ENCODE assay signal across 16 mouse cellular contexts in the genomic region with DNA sequence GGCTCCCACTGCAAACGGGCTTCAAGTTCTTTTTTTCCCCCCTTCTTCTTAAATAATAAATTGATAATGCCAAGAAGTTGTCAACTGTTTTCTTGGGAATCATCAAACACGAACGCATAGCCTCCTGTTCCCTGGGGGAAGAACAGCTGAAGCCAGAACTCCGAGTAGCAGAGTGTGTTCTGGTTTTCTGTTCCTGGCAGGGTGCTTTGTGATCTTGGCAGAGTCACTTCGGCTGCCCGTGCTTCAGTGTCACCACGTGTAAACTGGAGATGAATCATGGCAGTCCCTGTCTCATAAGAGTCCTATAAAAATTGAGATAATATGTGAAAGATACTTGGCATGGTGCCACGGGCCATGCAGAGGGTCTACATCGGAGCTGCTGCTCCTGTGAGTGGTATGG.
DNase-seq lines count a peak whose midpoint lies in the region; ATAC-seq and TF ChIP-seq lines count a peak whose summit lies in the region.
"Had no signal": no experiment of that assay in that cellular context is flagged by ENCODE, and none has a peak within 500 bp of the region (broad histone marks: within the 10 kb centered on the region; RNA-seq: fewer than 3 reads in every experiment).

No protein-coding gene starts in this region.

- H3K27me3 ChIP-seq in midbrain, embryonic 14.5 days (ENCODE audit: control insufficient read depth, insufficient read depth, low read length): no peaks in the 10 kb centered on the region
- no peaks in the 10 kb centered on the region for H3K27me3 ChIP-seq in hindbrain, postnatal 0 days (ENCODE audit: insufficient read depth, low read length)
- H3K27me3 ChIP-seq: embryonic facial prominence, embryonic 13.5 days had no signal

- DNase-seq in adrenal gland, postnatal 14 days: peak; percentile 16
- no peak for DNase-seq in adrenal gland, adult (ENCODE audit: inconsistent age in 2 of 2, low spot score in 1 of 2)
- peak; percentile 6 for DNase-seq in gastrocnemius, postnatal 10 days
- no peak for DNase-seq in gastrocnemius, adult 8-10 months (ENCODE audit: low spot score in 2 of 2)
- peak; percentile 16 to 24 for DNase-seq in right cerebral cortex, postnatal 36 days (ENCODE audit: low spot score in 2 of 2)
- DNase-seq in right cerebral cortex, adult 2 months (ENCODE audit: low spot score in 2 of 2): no peak
- no peak for DNase-seq in midbrain, embryonic 14.5 days
- no peak for DNase-seq in hindbrain, postnatal 0 days (ENCODE audit: low spot score)
- DNase-seq: adrenal gland, postnatal 25 days; kidney, postnatal 14 days; thymus, adult 18-20 months had no signal

- H3K4me3 ChIP-seq in midbrain, embryonic 14.5 days (replicated peaks; ENCODE audit: low read depth, low read length): no peak overlapping the region
- H3K4me3 ChIP-seq in hindbrain, postnatal 0 days (ENCODE audit: low read length): no peak overlapping the region
- H3K4me3 ChIP-seq: embryonic facial prominence, embryonic 13.5 days; heart, embryonic 10.5 days; hindbrain, embryonic 10.5 days had no signal

- H3K4me2 ChIP-seq in midbrain, embryonic 14.5 days (ENCODE audit: low read length): no peak overlapping the region
- no peak overlapping the region for H3K4me2 ChIP-seq in hindbrain, postnatal 0 days (ENCODE audit: low read depth, low read length)
- H3K4me2 ChIP-seq: embryonic facial prominence, embryonic 13.5 days had no signal

- H3K9me3 ChIP-seq in midbrain, embryonic 14.5 days (ENCODE audit: control insufficient read depth, low read length): no peaks in the 10 kb centered on the region
- 0 out of 2 replicates have a peak, but pooled peaks cover 3% of the 10 kb centered on the region for H3K9me3 ChIP-seq in hindbrain, postnatal 0 days (ENCODE audit: low read length)
- H3K9me3 ChIP-seq: embryonic facial prominence, embryonic 13.5 days; heart, embryonic 10.5 days; hindbrain, embryonic 10.5 days had no signal

- no peaks in the 10 kb centered on the region for H3K36me3 ChIP-seq in midbrain, embryonic 14.5 days (ENCODE audit: control insufficient read depth, insufficient read depth, low read length)
- no peaks in the 10 kb centered on the region for H3K36me3 ChIP-seq in hindbrain, postnatal 0 days (ENCODE audit: insufficient read depth, low read length)
- H3K36me3 ChIP-seq: embryonic facial prominence, embryonic 13.5 days; heart, embryonic 10.5 days; hindbrain, embryonic 10.5 days had no signal

- no peak overlapping the region for H3K27ac ChIP-seq in midbrain, embryonic 14.5 days (replicated peaks; ENCODE audit: low read depth, low read length)
- no peak overlapping the region for H3K27ac ChIP-seq in hindbrain, postnatal 0 days
- H3K27ac ChIP-seq: embryonic facial prominence, embryonic 13.5 days; heart, embryonic 10.5 days; hindbrain, embryonic 10.5 days; liver, embryonic 14.5 days had no signal

- no peak for TF ChIP-seq CTCF in hindbrain, postnatal 0 days (IDR thresholded peaks at IDR 0.05; ENCODE audit: low read depth)

- ATAC-seq in midbrain, embryonic 14.5 days (ENCODE audit: low FRiP score, low TSS enrichment): no peak
- no peak for ATAC-seq in hindbrain, postnatal 0 days
- ATAC-seq: intestine, embryonic 16.5 days had no signal

- WGBS in midbrain, embryonic 14.5 days: 87% methylated on average over 9 of the region's 9 CpGs
- WGBS in hindbrain, postnatal 0 days: 62% methylated on average over 9 of the region's 9 CpGs

- no peaks in the 10 kb centered on the region for H3K4me1 ChIP-seq in midbrain, embryonic 14.5 days (ENCODE audit: control insufficient read depth, insufficient read depth, low read length)
- H3K4me1 ChIP-seq in hindbrain, postnatal 0 days (ENCODE audit: insufficient read depth, low read length): no peaks in the 10 kb centered on the region
- H3K4me1 ChIP-seq: embryonic facial prominence, embryonic 13.5 days; heart, embryonic 10.5 days; hindbrain, embryonic 10.5 days had no signal

- no peak overlapping the region for H3K9ac ChIP-seq in midbrain, embryonic 14.5 days (replicated peaks; ENCODE audit: low read length)
- no peak overlapping the region for H3K9ac ChIP-seq in hindbrain, postnatal 0 days (replicated peaks; ENCODE audit: low read length)
- H3K9ac ChIP-seq: embryonic facial prominence, embryonic 13.5 days; liver, embryonic 14.5 days had no signal

Comparison
In these comparisons a context has a peak if more than half of its experiments do, and no peak if none do; other contexts are left out.
1. DNase-seq: peak in adrenal gland, postnatal 14 days (single experiment), gastrocnemius, postnatal 10 days (single experiment) and right cerebral cortex, postnatal 36 days (2 of 2); none in adrenal gland, adult (0 of 2), gastrocnemius, adult 8-10 months (0 of 2), right cerebral cortex, adult 2 months (0 of 2), midbrain, embryonic 14.5 days (single experiment) and hindbrain, postnatal 0 days (single experiment).